Mouse (Mus musculus) limb, embryonic 12.5 days (tissue): Measurements from ENCODE around the gene Slc52a3. TPM values are rescaled to one million over a fixed set of nuclear protein-coding genes. Genes with fewer than 3 reads are reported as not detected.
A peak's percentile ranks its signal among the peaks of the same experiment; 100 is the strongest.

ENCODE experiments used
- ATAC-seq: fragments of 200-750 bp; cut with Nextera tagmentation; 2 replicates; pipeline ENCODE4 v1.8.0; 2017; ENCODE audit warnings: low read depth, moderate TSS enrichment; ENCODE audit not compliant: insufficient number of reproducible peaks, insufficient read depth, low FRiP score, low TSS enrichment
- H3K27ac ChIP-seq: fragments of 300-500 bp; sonication (generic); 2 replicates; pipeline ENCODE4 v1.5.1; 2016; ENCODE audit warnings: mild to moderate bottlenecking, moderate library complexity
- H3K27me3 ChIP-seq: fragments of 300-500 bp; sonication (generic); 2 replicates; pipeline ENCODE4 v1.6.1; 2016; ENCODE audit warnings: mild to moderate bottlenecking, moderate library complexity
- H3K36me3 ChIP-seq: fragments of 300-500 bp; sonication (generic); 2 replicates; pipeline ENCODE4 v1.6.1; 2016; ENCODE audit warnings: mild to moderate bottlenecking, moderate library complexity
- H3K4me1 ChIP-seq: fragments of 300-500 bp; sonication (generic); replicated peaks from 2 replicates; pipeline ENCODE4 v1.6.1; 2016
- H3K4me2 ChIP-seq: fragments of 300-500 bp; sonication (generic); 2 replicates; pipeline ENCODE4 v1.6.1; 2016; ENCODE audit warnings: mild to moderate bottlenecking, moderate library complexity
- H3K4me3 ChIP-seq: fragments of 300-500 bp; sonication (generic); replicated peaks from 2 replicates; pipeline ENCODE4 v1.5.1; 2016; ENCODE audit warnings: mild to moderate bottlenecking
- H3K9ac ChIP-seq: fragments of 300-500 bp; sonication (generic); replicated peaks from 2 replicates; pipeline ENCODE4 v1.6.1; 2016; ENCODE audit warnings: mild to moderate bottlenecking, moderate library complexity
- H3K9me3 ChIP-seq: fragments of 300-500 bp; sonication (generic); 2 replicates; pipeline ENCODE4 v1.6.1; 2016; ENCODE audit warnings: mild to moderate bottlenecking, moderate library complexity
- WGBS: fragments of 180-500 bp; shearing (Covaris S2); methylation state at CpG from one replicate; pipeline ENCODE4 v1.1.7; 2016; 5-methylcytosine and 5-hydroxymethylcytosine counted together
- polyA plus RNA-seq: library from polyadenylated mRNA; unstranded; fragments of >200 nt; fragmentation: Nextera tagmentation; extraction: Ambion mirVana; gene quantifications from 2 replicates; pipeline ENCODE4 v1.2.1, GENCODE M21; 2016

Slc52a3 gene
- 0.97 and 1.2 TPM in 2 replicates for polyA plus RNA-seq

- Histone ChIP-seq H3K27me3 (peaks cover 93% of the 10 kb centered on the region), H3K9me3 (no peaks in the 10 kb centered on the region), H3K27ac (no peak within 1 kb of the TSS), H3K4me3 (peak within 1 kb of the TSS; percentile 14), H3K4me2 (peak within 1 kb of the TSS; percentile 31; the same call in 1 of the 2 replicates), H3K36me3 (no peaks in the 10 kb centered on the region), H3K9ac (no peak within 1 kb of the TSS), H3K4me1 (peaks cover 18% of the 10 kb centered on the region)
- 8% methylated on average over 35 of the region's 35 CpGs for WGBS
- ATAC-seq, result 0 out of 2 replicates have a peak, but pooled peaks have one; percentile 27
These were observed at the start of gene Slc52a3 for GRCm38 (mm10) chr2:151996229-151997189. Gene Slc52a3, plus strand, starts transcription at chr2:151996511.

GRCm38 (mm10) chr2:151947617-151948016 is 48.7 kb upstream of the Slc52a3 start:
- Histone ChIP-seq H3K4me1 (no peaks in the 10 kb centered on the region), H3K9ac (no peak overlapping the region), H3K36me3 (no peaks in the 10 kb centered on the region), H3K27ac (no peak overlapping the region), H3K4me3 (no peak overlapping the region), H3K27me3 (peaks cover 3% of the 10 kb centered on the region; the same call in 1 of the 2 replicates), H3K9me3 (no peaks in the 10 kb centered on the region), H3K4me2 (no peak overlapping the region)
- ATAC-seq, result no peak
- WGBS, result 90% methylated on average over 2 of the region's 2 CpGs

DNA sequence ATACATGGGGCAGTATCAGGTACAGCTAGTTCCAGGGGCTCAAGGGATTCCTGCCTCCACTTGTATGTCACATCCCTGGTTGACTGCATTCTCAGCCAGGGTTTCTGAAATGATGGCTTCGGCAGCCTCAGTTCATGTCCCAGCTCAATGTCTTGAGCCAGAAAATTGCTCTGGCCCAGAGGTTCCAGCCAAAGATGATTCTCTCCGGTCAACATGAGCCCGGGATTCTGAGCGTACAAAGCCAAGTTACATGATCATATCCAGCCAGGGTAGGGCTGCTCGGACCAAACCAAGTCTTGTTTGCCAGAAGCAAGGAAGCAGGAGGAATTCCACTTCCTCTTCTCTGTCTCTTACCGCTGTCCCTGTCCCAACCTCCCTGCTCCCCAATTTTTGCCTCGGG is 48.0 kb upstream of the Slc52a3 start:
- WGBS, result 84% methylated on average over 7 of the region's 7 CpGs
- no peak for ATAC-seq

GRCm38 (mm10) chr2:151949082-151949774 is 47.1 kb upstream of the Slc52a3 start:
- 73% methylated on average over 2 of the region's 2 CpGs for WGBS

More for the DNA sequence above, 48.0 kb upstream of the Slc52a3 start:
- H3K9me3 ChIP-seq, result no peaks in the 10 kb centered on the region
- H3K9ac ChIP-seq, result no peak overlapping the region
- no peaks in the 10 kb centered on the region for H3K4me1 ChIP-seq
- H3K36me3 ChIP-seq, result no peaks in the 10 kb centered on the region
- H3K4me3 ChIP-seq, result no peak overlapping the region
- peaks cover 3% of the 10 kb centered on the region; the same call in 1 of the 2 replicates for H3K27me3 ChIP-seq
- no peak overlapping the region for H3K27ac ChIP-seq
- H3K4me2 ChIP-seq, result no peak overlapping the region

GRCm38 (mm10) chr2:151953665-151954064 is 42.6 kb upstream of the Slc52a3 start:
- H3K36me3 ChIP-seq, result no peaks in the 10 kb centered on the region
- no peaks in the 10 kb centered on the region for H3K9me3 ChIP-seq
- H3K4me1 ChIP-seq, result no peaks in the 10 kb centered on the region
- 87% methylated on average over 8 of the region's 8 CpGs for WGBS
- ATAC-seq, result no peak
- H3K27ac ChIP-seq, result no peak overlapping the region
- H3K9ac ChIP-seq, result no peak overlapping the region
- H3K4me3 ChIP-seq, result no peak overlapping the region
- no peaks in the 10 kb centered on the region for H3K27me3 ChIP-seq
- no peak overlapping the region for H3K4me2 ChIP-seq

More at GRCm38 (mm10) chr2:151949082-151949774, 47.1 kb upstream of the Slc52a3 start:
- Histone ChIP-seq H3K27ac (no peak overlapping the region), H3K9me3 (no peaks in the 10 kb centered on the region), H3K4me3 (no peak overlapping the region), H3K4me2 (no peak overlapping the region), H3K36me3 (no peaks in the 10 kb centered on the region), H3K9ac (no peak overlapping the region), H3K27me3 (peaks cover 3% of the 10 kb centered on the region; the same call in 1 of the 2 replicates), H3K4me1 (no peaks in the 10 kb centered on the region)
- no peak for ATAC-seq

- Histone ChIP-seq H3K4me3 (no peak overlapping the region), H3K9ac (no peak overlapping the region), H3K36me3 (no peaks in the 10 kb centered on the region), H3K27me3 (no peaks in the 10 kb centered on the region), H3K4me1 (peaks cover 7% of the 10 kb centered on the region; the same call in 1 of the 2 replicates), H3K9me3 (no peaks in the 10 kb centered on the region), H3K27ac (no peak overlapping the region), H3K4me2 (no peak overlapping the region)
- 78% methylated on average over 4 of the region's 4 CpGs for WGBS
- ATAC-seq, result no peak
These were observed 39.7 kb upstream of the Slc52a3 start for GRCm38 (mm10) chr2:151956500-151957137.

DNA sequence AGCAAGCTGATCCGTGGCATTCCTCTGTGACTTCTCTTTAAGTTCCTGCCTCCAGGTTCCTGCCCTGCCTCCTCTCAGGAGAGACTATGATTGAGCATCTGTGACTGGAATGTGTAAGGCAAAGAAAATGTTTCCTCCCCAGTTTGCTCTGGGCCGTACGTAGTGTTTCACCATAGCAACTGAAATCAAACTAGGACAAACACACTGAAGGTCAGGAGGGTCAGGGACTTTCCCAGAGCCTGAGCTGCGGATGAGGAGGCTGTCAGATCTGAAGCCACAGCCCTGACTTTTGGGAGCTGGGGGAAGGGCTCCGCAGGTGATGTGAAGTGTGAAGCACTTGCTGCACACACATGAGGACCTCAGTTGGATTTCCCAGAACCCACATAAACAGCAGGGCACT is 37.0 kb upstream of the Slc52a3 start:
- Histone ChIP-seq H3K4me1 (peaks cover 26% of the 10 kb centered on the region), H3K27me3 (no peaks in the 10 kb centered on the region), H3K9ac (no peak overlapping the region), H3K9me3 (no peaks in the 10 kb centered on the region), H3K27ac (no peak overlapping the region), H3K4me3 (no peak overlapping the region), H3K36me3 (no peaks in the 10 kb centered on the region), H3K4me2 (no peak overlapping the region)
- WGBS, result 27% methylated on average over 5 of the region's 5 CpGs
- ATAC-seq, result no peak

DNA sequence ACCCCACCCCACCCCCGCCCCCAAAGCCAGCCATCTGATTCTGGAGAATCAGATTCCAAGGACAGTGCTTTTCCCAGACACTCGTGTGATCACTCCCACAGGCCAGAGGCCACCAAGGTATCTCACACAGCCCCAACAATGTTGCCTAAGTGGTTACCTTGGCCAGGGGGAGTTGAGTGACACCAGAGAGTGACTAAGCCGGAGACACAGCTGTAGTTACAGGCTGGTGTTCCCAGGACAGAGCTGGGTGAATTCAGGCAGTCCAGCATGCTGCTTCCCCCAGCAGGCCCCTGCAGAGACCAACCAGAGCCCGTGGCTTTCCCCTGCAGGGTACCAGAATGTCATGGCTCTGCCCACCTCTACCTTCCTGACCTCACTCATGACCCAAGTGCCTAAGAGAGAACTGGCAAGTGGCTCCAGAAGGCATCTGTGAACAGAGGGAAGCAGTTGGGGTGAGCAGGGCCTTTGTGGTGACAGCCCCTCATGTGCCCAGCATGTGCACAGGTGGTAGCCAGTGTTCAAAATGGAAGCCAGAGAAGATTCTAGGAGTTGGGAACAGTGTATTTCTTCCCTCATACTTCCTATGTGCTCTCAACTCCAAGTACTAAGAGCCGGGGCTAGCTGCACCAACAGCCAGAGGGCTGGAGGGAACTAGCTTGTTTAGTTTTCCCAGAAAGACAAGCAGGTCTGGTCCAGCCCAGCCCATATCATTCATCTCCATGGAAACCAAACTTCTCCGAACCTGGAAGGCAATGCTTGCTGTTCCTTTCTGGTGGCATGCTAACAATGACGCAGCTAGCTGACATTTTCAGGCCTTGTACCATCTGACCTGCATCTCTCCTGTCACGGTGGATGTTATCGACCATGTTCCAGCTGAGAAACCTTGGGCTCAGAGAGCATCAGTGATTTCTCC is 34.8 kb upstream of the Slc52a3 start:
- 0 out of 2 replicates have a peak overlapping the region, but pooled peaks have one; percentile 37 for H3K27ac ChIP-seq
- WGBS, result 59% methylated on average over 9 of the region's 9 CpGs
- H3K4me1 ChIP-seq, result peaks cover 32% of the 10 kb centered on the region

DNA sequence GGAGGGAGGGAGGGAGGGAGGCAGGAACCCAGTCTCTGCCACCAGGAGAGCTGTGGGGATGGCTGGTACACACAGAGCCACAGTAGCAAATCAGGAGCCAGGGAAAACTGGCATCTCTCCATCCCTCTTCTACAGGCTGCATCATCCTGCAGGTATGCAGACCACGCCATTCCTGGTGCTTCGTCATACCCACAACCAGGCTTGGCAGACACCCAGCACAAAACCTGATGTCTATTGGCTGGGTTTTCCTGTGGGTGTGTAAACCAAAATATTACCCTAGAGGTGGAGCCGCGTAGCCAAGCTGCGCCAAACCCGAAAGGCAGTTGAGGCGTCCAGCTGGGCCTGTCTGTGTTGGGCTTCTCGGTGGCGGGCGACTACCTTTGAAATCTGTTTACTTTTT is 33.8 kb upstream of the Slc52a3 start:
- H3K36me3 ChIP-seq, result no peaks in the 10 kb centered on the region
- no peak overlapping the region for H3K4me2 ChIP-seq
- no peaks in the 10 kb centered on the region for H3K27me3 ChIP-seq
- ATAC-seq, result no peak
- H3K27ac ChIP-seq, result no peak overlapping the region
- H3K4me3 ChIP-seq, result no peak overlapping the region
- no peaks in the 10 kb centered on the region for H3K9me3 ChIP-seq
- peaks cover 40% of the 10 kb centered on the region for H3K4me1 ChIP-seq
- WGBS, result 72% methylated on average over 10 of the region's 10 CpGs
- no peak overlapping the region for H3K9ac ChIP-seq

More for the DNA sequence above, 34.8 kb upstream of the Slc52a3 start:
- no peaks in the 10 kb centered on the region for H3K36me3 ChIP-seq
- H3K9me3 ChIP-seq, result no peaks in the 10 kb centered on the region
- ATAC-seq, result no peak
- H3K4me2 ChIP-seq, result no peak overlapping the region
- no peak overlapping the region for H3K9ac ChIP-seq
- no peaks in the 10 kb centered on the region for H3K27me3 ChIP-seq
- no peak overlapping the region for H3K4me3 ChIP-seq

- WGBS, result 88% methylated on average over 5 of the region's 5 CpGs
- no peak overlapping the region for H3K27ac ChIP-seq
- H3K4me3 ChIP-seq, result no peak overlapping the region
- no peaks in the 10 kb centered on the region for H3K9me3 ChIP-seq
- H3K27me3 ChIP-seq, result no peaks in the 10 kb centered on the region
- peaks cover 48% of the 10 kb centered on the region for H3K4me1 ChIP-seq
- H3K4me2 ChIP-seq, result no peak overlapping the region
- 0 out of 2 replicates have a peak, but pooled peaks cover 2% of the 10 kb centered on the region for H3K36me3 ChIP-seq
- ATAC-seq, result no peak
- H3K9ac ChIP-seq, result no peak overlapping the region
These were observed 33.0 kb upstream of the Slc52a3 start for GRCm38 (mm10) chr2:151963319-151963718.
